Mouse (Mus musculus): Measurements from ENCODE around the gene Frmd4b.
A peak's percentile ranks its signal among the peaks of the same experiment; 100 is the strongest.

Frmd4b gene

GRCm38 (mm10) chr6:97412403-97412802 is 204.9 kb downstream of the Frmd4b start:
- Histone ChIP-seq H3K36me3 (ENCODE audit: control insufficient read depth, insufficient read depth, low read length, poor library complexity, severe bottlenecking) (no peaks in the 10 kb centered on the region), H3K27me3 (ENCODE audit: control insufficient read depth, insufficient read depth, low read length, poor library complexity, severe bottlenecking) (no peaks in the 10 kb centered on the region)
- DNase-seq (ENCODE audit: low read depth, low spot score) = no peak

- Histone ChIP-seq H3K36me3 (ENCODE audit: control insufficient read depth, insufficient read depth, low read length, poor library complexity, severe bottlenecking) (no peaks in the 10 kb centered on the region), H3K27me3 (ENCODE audit: control insufficient read depth, insufficient read depth, low read length, poor library complexity, severe bottlenecking) (no peaks in the 10 kb centered on the region)
- DNase-seq (ENCODE audit: low read depth, low spot score) = no peak
Measured at GRCm38 (mm10) chr6:97411327-97411726, 206.0 kb downstream of the Frmd4b start.

GRCm38 (mm10) chr6:97409467-97410239 is 207.7 kb downstream of the Frmd4b start:
- no peak for DNase-seq (ENCODE audit: low read depth, low spot score)
- no peaks in the 10 kb centered on the region for H3K27me3 ChIP-seq (ENCODE audit: control insufficient read depth, insufficient read depth, low read length, poor library complexity, severe bottlenecking)
- no peaks in the 10 kb centered on the region for H3K36me3 ChIP-seq (ENCODE audit: control insufficient read depth, insufficient read depth, low read length, poor library complexity, severe bottlenecking)

GRCm38 (mm10) chr6:97407914-97408313 is 209.4 kb downstream of the Frmd4b start:
- H3K36me3 ChIP-seq (ENCODE audit: control insufficient read depth, insufficient read depth, low read length, poor library complexity, severe bottlenecking) = no peaks in the 10 kb centered on the region
- DNase-seq (ENCODE audit: low read depth, low spot score) = no peak
- no peaks in the 10 kb centered on the region for H3K27me3 ChIP-seq (ENCODE audit: control insufficient read depth, insufficient read depth, low read length, poor library complexity, severe bottlenecking)

GRCm38 (mm10) chr6:97407425-97407824 is 209.9 kb downstream of the Frmd4b start:
- Histone ChIP-seq H3K27me3 (ENCODE audit: control insufficient read depth, insufficient read depth, low read length, poor library complexity, severe bottlenecking) (no peaks in the 10 kb centered on the region), H3K36me3 (ENCODE audit: control insufficient read depth, insufficient read depth, low read length, poor library complexity, severe bottlenecking) (no peaks in the 10 kb centered on the region)
- no peak for DNase-seq (ENCODE audit: low read depth, low spot score)

GRCm38 (mm10) chr6:97405311-97405710 is 212.0 kb downstream of the Frmd4b start:
- no peaks in the 10 kb centered on the region for H3K36me3 ChIP-seq (ENCODE audit: control insufficient read depth, insufficient read depth, low read length, poor library complexity, severe bottlenecking)
- no peaks in the 10 kb centered on the region for H3K27me3 ChIP-seq (ENCODE audit: control insufficient read depth, insufficient read depth, low read length, poor library complexity, severe bottlenecking)
- no peak for DNase-seq (ENCODE audit: low read depth, low spot score)

GRCm38 (mm10) chr6:97402822-97403472 is 214.4 kb downstream of the Frmd4b start:
- no peaks in the 10 kb centered on the region for H3K27me3 ChIP-seq (ENCODE audit: control insufficient read depth, insufficient read depth, low read length, poor library complexity, severe bottlenecking)
- H3K36me3 ChIP-seq (ENCODE audit: control insufficient read depth, insufficient read depth, low read length, poor library complexity, severe bottlenecking) = no peaks in the 10 kb centered on the region
- DNase-seq (ENCODE audit: low read depth, low spot score) = no peak

GRCm38 (mm10) chr6:97400446-97400845 is 216.9 kb downstream of the Frmd4b start:
- Histone ChIP-seq H3K27me3 (ENCODE audit: control insufficient read depth, insufficient read depth, low read length, poor library complexity, severe bottlenecking) (no peaks in the 10 kb centered on the region), H3K36me3 (ENCODE audit: control insufficient read depth, insufficient read depth, low read length, poor library complexity, severe bottlenecking) (no peaks in the 10 kb centered on the region)
- DNase-seq (ENCODE audit: low read depth, low spot score) = no peak

- no peak for DNase-seq (ENCODE audit: low read depth, low spot score)
Measured at GRCm38 (mm10) chr6:97397935-97398334, 219.4 kb downstream of the Frmd4b start.

GRCm38 (mm10) chr6:97396957-97397354 is 220.4 kb downstream of the Frmd4b start:
- H3K36me3 ChIP-seq (ENCODE audit: control insufficient read depth, insufficient read depth, low read length, poor library complexity, severe bottlenecking) = no peaks in the 10 kb centered on the region
- H3K27me3 ChIP-seq (ENCODE audit: control insufficient read depth, insufficient read depth, low read length, poor library complexity, severe bottlenecking) = no peaks in the 10 kb centered on the region
- peak; percentile 16 for DNase-seq (ENCODE audit: low read depth, low spot score)

More at GRCm38 (mm10) chr6:97397935-97398334, 219.4 kb downstream of the Frmd4b start:
- no peaks in the 10 kb centered on the region for H3K36me3 ChIP-seq (ENCODE audit: control insufficient read depth, insufficient read depth, low read length, poor library complexity, severe bottlenecking)
- no peaks in the 10 kb centered on the region for H3K27me3 ChIP-seq (ENCODE audit: control insufficient read depth, insufficient read depth, low read length, poor library complexity, severe bottlenecking)

- no peak for DNase-seq (ENCODE audit: low read depth, low spot score)
- H3K27me3 ChIP-seq (ENCODE audit: control insufficient read depth, insufficient read depth, low read length, poor library complexity, severe bottlenecking) = no peaks in the 10 kb centered on the region
Measured at GRCm38 (mm10) chr6:97396351-97396956, 220.9 kb downstream of the Frmd4b start.

GRCm38 (mm10) chr6:97395477-97396350 is 221.6 kb downstream of the Frmd4b start:
- Histone ChIP-seq H3K36me3 (ENCODE audit: control insufficient read depth, insufficient read depth, low read length, poor library complexity, severe bottlenecking) (no peaks in the 10 kb centered on the region), H3K27me3 (ENCODE audit: control insufficient read depth, insufficient read depth, low read length, poor library complexity, severe bottlenecking) (no peaks in the 10 kb centered on the region)
- DNase-seq (ENCODE audit: low read depth, low spot score) = no peak

More at GRCm38 (mm10) chr6:97396351-97396956, 220.9 kb downstream of the Frmd4b start:
- no peaks in the 10 kb centered on the region for H3K36me3 ChIP-seq (ENCODE audit: control insufficient read depth, insufficient read depth, low read length, poor library complexity, severe bottlenecking)

- Histone ChIP-seq H3K27me3 (ENCODE audit: control insufficient read depth, insufficient read depth, low read length, poor library complexity, severe bottlenecking) (no peaks in the 10 kb centered on the region), H3K36me3 (ENCODE audit: control insufficient read depth, insufficient read depth, low read length, poor library complexity, severe bottlenecking) (no peaks in the 10 kb centered on the region)
- DNase-seq (ENCODE audit: low read depth, low spot score) = no peak
Measured at GRCm38 (mm10) chr6:97394473-97395075, 222.8 kb downstream of the Frmd4b start.

- DNase-seq (ENCODE audit: low read depth, low spot score) = no peak
- H3K27me3 ChIP-seq (ENCODE audit: control insufficient read depth, insufficient read depth, low read length, poor library complexity, severe bottlenecking) = no peaks in the 10 kb centered on the region
- H3K36me3 ChIP-seq (ENCODE audit: control insufficient read depth, insufficient read depth, low read length, poor library complexity, severe bottlenecking) = no peaks in the 10 kb centered on the region
Measured at GRCm38 (mm10) chr6:97392912-97393311, 224.4 kb downstream of the Frmd4b start.

Measured in splenic B cell, adult 2 months (primary cell).